Comparison of ENCODE assay signal across 21 mouse cellular contexts in genomic region chr11:102069633-102070032, GRCm38 (mm10). TPM values are rescaled to one million over a fixed set of nuclear protein-coding genes. Genes with fewer than 3 reads are reported as not detected.
"Had no signal": no experiment of that assay in that cellular context is flagged by ENCODE, and none has a peak within 500 bp of the region (broad histone marks: within the 10 kb centered on the region; RNA-seq: fewer than 3 reads in every experiment).

No protein-coding gene starts in this region.

- H3K27me3 ChIP-seq: midbrain, embryonic 15.5 days; neural tube, embryonic 13.5 days had no signal

- H3K9ac ChIP-seq: limb, embryonic 15.5 days; liver, embryonic 12.5 days; lung, embryonic 14.5 days; midbrain, embryonic 15.5 days had no signal

- H3K4me3 ChIP-seq: limb, embryonic 15.5 days; liver, embryonic 12.5 days; midbrain, embryonic 15.5 days; neural tube, embryonic 13.5 days had no signal

- ATAC-seq: liver, embryonic 12.5 days; midbrain, embryonic 15.5 days had no signal

- H3K27ac ChIP-seq: kidney, postnatal 0 days; limb, embryonic 15.5 days; liver, embryonic 12.5 days; midbrain, embryonic 10.5 days; midbrain, embryonic 15.5 days; neural tube, embryonic 13.5 days had no signal

- H3K9me3 ChIP-seq: limb, embryonic 15.5 days; liver, embryonic 12.5 days; midbrain, embryonic 10.5 days; midbrain, embryonic 15.5 days; neural tube, embryonic 13.5 days had no signal

- DNase-seq: kidney, adult 9 months; lung, postnatal 10 days; lung, postnatal 4 days; right cerebral cortex, postnatal 4 days; spleen, adult 18-20 months; thymus, adult 2 months; thymus, postnatal 25 days had no signal

- H3K36me3 ChIP-seq: limb, embryonic 15.5 days; midbrain, embryonic 15.5 days had no signal

- H3K4me2 ChIP-seq: midbrain, embryonic 15.5 days had no signal

- H3K4me1 ChIP-seq: midbrain, embryonic 15.5 days had no signal

RNA-seq across cellular contexts. Expression of gene Cd300lg, which starts 28.3 kb away (rescaled TPM):
- total RNA-seq: left cerebral cortex, postnatal 14 days had no signal

RNA-seq across cellular contexts. Expression of gene Ppy, which starts 31.5 kb away (rescaled TPM):
- total RNA-seq: left cerebral cortex, adult 18-20 months; left cerebral cortex, postnatal 14 days; megakaryocyte, adult 5-6 weeks had no signal
- polyA plus RNA-seq: kidney, postnatal 0 days; limb, embryonic 11.5 days; limb, embryonic 15.5 days; liver, embryonic 12.5 days; lung, embryonic 14.5 days; midbrain, embryonic 10.5 days; midbrain, embryonic 15.5 days; neural tube, embryonic 13.5 days; stomach, embryonic 14.5 days; testis, adult 2 months had no signal

RNA-seq across cellular contexts. Expression of gene Pyy, which starts 38.0 kb away (rescaled TPM):
- total RNA-seq: left cerebral cortex, adult 18-20 months; left cerebral cortex, postnatal 14 days; megakaryocyte, adult 5-6 weeks had no signal
- polyA plus RNA-seq: kidney, postnatal 0 days; limb, embryonic 11.5 days; limb, embryonic 15.5 days; lung, embryonic 14.5 days; midbrain, embryonic 10.5 days; midbrain, embryonic 15.5 days; neural tube, embryonic 13.5 days; urinary bladder, adult 2 months had no signal

RNA-seq across cellular contexts. Expression of gene Mpp3, which starts 41.4 kb away (rescaled TPM):
- total RNA-seq: megakaryocyte, adult 5-6 weeks had no signal
